Mouse (Mus musculus) hindbrain, postnatal 0 days (tissue): Measurements from ENCODE around the gene Kmt2d. TPM values are rescaled to one million over a fixed set of nuclear protein-coding genes. Genes with fewer than 3 reads are reported as not detected.

Experiments
- ATAC-seq: fragments of 200-750 bp; cut with Nextera tagmentation; 2 replicates; pipeline ENCODE4 v1.8.0; 2017; ENCODE audit warnings: mild to moderate bottlenecking, moderate TSS enrichment, moderate library complexity
- DNase-seq: peaks from one replicate; pipeline ENCODE4 v3.0.0-alpha.2; 2015; ENCODE audit warnings: low spot score
- H3K27ac ChIP-seq: fragments of 300-500 bp; sonication (generic); 2 replicates; pipeline ENCODE4 v1.5.1; 2014; ENCODE audit warnings: mild to moderate bottlenecking
- H3K27me3 ChIP-seq: fragments of 300-500 bp; sonication (generic); 2 replicates; pipeline ENCODE4 v1.6.1; 2014; ENCODE audit warnings: low read length, mixed read lengths; ENCODE audit not compliant: insufficient read depth
- H3K36me3 ChIP-seq: fragments of 300-500 bp; sonication (generic); 2 replicates; pipeline ENCODE4 v1.6.1; 2014; ENCODE audit warnings: low read length, mixed read lengths; ENCODE audit not compliant: insufficient read depth
- H3K4me1 ChIP-seq: fragments of 300-500 bp; sonication (generic); 2 replicates; pipeline ENCODE4 v1.6.1; 2014; ENCODE audit warnings: antibody characterized with exemption, low read length, mixed read lengths; ENCODE audit not compliant: insufficient read depth
- H3K4me2 ChIP-seq: fragments of 300-500 bp; sonication (generic); 2 replicates; pipeline ENCODE4 v1.6.1; 2014; ENCODE audit warnings: low read depth, mild to moderate bottlenecking, low read length, moderate library complexity, mixed read lengths
- H3K4me3 ChIP-seq: fragments of 300-500 bp; sonication (generic); 2 replicates; pipeline ENCODE4 v1.5.1; 2014; ENCODE audit warnings: low read length
- H3K9ac ChIP-seq: fragments of 300-500 bp; sonication (generic); replicated peaks from 2 replicates; pipeline ENCODE4 v1.6.1; 2014; ENCODE audit warnings: mild to moderate bottlenecking, low read length, moderate library complexity, mixed read lengths
- H3K9me3 ChIP-seq: fragments of 300-500 bp; sonication (generic); 2 replicates; pipeline ENCODE4 v1.6.1; 2016; ENCODE audit warnings: low read length, mixed read lengths
- CTCF ChIP-seq: IDR thresholded peaks from 2 replicates; pipeline ENCODE4 v1.5.1; 2016; ENCODE audit warnings: antibody characterized with exemption, control low read depth, low read depth
- WGBS: fragments of 180-500 bp; shearing (Covaris S2); extraction: QIAGEN DNeasy Blood & Tissue Kit; methylation state at CpG from one replicate; pipeline ENCODE4 v1.1.7; 2014; 5-methylcytosine and 5-hydroxymethylcytosine counted together
- polyA plus RNA-seq: library from polyadenylated mRNA; unstranded; fragments of >200 nt; fragmentation: Nextera tagmentation; extraction: Ambion mirVana; gene quantifications from 2 replicates; pipeline ENCODE4 v1.2.1, GENCODE M21; 2015
- total RNA-seq: library from RNA; depleted of rRNA; stranded (reverse); fragments of >200 nt; gene quantifications from 2 replicates; pipeline ENCODE4 v1.2.3, GENCODE M21; 2014; rRNA removed

Gene Kmt2d
- total and polyA plus RNA-seq, 2 experiments from 2014 or later: 7.4 to 27.7 TPM

DNA sequence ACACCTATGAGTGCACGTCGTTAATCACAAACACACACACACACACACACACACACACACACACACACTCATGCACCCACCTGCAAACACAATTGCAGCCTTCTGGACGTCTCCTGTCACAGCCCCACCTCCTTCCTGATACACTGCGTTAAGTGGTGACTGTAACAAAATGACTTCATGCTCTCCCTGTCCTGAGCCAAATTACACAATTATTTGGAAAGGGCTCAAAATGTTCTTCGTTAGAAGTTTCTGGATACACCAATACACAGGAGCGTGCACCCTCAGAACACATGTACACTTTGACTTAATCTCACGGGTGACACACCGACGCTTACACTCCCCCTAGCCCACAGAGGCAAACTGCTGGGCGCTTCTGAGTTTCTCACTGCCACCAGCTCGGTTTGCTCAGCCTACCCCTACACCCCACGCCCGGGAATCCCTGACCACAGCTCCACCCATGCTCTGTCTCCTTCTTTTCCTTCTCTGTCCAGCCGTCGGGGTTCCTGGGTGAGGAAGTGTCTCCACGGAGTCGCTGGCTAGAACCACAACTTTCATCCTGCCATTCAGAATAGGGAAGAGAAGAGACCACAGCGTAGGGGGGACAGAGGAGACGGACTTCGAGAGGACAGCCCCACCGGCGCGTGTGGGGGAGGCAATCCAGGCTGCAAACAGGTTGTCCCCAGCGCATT is 81.9 kb downstream of the Kmt2d start:
- no peak overlapping the region for H3K27ac ChIP-seq
- peak overlapping the region; percentile 3; the same call in 1 of the 2 replicates for H3K4me3 ChIP-seq
- H3K27me3 ChIP-seq: peaks cover 58% of the 10 kb centered on the region
- DNase-seq: no peak
- H3K9me3 ChIP-seq: no peaks in the 10 kb centered on the region
- H3K9ac ChIP-seq: no peak overlapping the region
- TF ChIP-seq CTCF: no peak; the same call in 1 of the 2 replicates
- H3K4me2 ChIP-seq: no peak overlapping the region
- 0 out of 2 replicates have a peak, but pooled peaks cover 7% of the 10 kb centered on the region for H3K4me1 ChIP-seq
- H3K36me3 ChIP-seq: no peaks in the 10 kb centered on the region
- ATAC-seq: no peak
- WGBS: 10% methylated on average over 24 of the region's 24 CpGs

DNA sequence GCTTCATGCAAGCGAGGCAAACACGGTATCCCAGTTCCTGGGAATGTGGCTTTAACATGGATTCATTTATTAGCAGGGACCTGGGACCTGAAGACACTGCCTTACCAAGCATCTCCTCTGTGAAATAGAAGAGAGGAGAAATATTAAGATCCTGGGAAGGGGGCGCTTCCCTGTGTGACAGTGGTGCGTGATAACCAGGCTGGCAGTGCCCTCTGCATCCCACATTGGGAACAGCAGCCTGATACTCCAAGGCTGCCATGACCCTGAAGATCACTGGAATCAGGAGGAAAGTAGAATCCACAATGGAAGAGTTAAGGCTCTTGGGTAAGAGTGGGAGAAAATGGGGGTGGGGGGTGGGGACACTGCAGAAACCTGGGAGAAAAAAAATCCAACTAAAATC is 83.1 kb downstream of the Kmt2d start:
- Histone ChIP-seq H3K27me3 (peaks cover 48% of the 10 kb centered on the region), H3K4me1 (0 out of 2 replicates have a peak, but pooled peaks cover 7% of the 10 kb centered on the region), H3K36me3 (no peaks in the 10 kb centered on the region), H3K27ac (no peak overlapping the region), H3K4me3 (no peak overlapping the region), H3K9ac (no peak overlapping the region), H3K4me2 (no peak overlapping the region), H3K9me3 (no peaks in the 10 kb centered on the region)
- TF ChIP-seq CTCF: peak; percentile 84
- 32% methylated on average over 4 of the region's 4 CpGs for WGBS
- ATAC-seq (peak; percentile 55), DNase-seq (peak; percentile 79)

GRCm38 (mm10) chr15:98785744-98786143 is 85.3 kb downstream of the Kmt2d start:
- ATAC-seq (no peak), DNase-seq (peak; percentile 51)
- Histone ChIP-seq H3K36me3 (no peaks in the 10 kb centered on the region), H3K4me3 (no peak overlapping the region), H3K9me3 (no peaks in the 10 kb centered on the region), H3K27ac (no peak overlapping the region), H3K4me1 (0 out of 2 replicates have a peak, but pooled peaks cover under 1% of the 10 kb centered on the region), H3K27me3 (peaks cover 36% of the 10 kb centered on the region), H3K4me2 (no peak overlapping the region), H3K9ac (no peak overlapping the region)
- WGBS: 45% methylated on average over 7 of the region's 7 CpGs
- peak; percentile 73 for TF ChIP-seq CTCF

Other genes with a start within 250 kb of the Kmt2d start
- 166 and 183 TPM in 2 replicates for gene Cacnb3, start 240.4 kb downstream of the Kmt2d start, total RNA-seq
- gene Cacnb3, start 240.4 kb downstream of the Kmt2d start, polyA plus RNA-seq: 75.0 and 83.1 TPM in 2 replicates
- gene Ddx23, start 208.3 kb downstream of the Kmt2d start, total RNA-seq: 52.9 and 68.7 TPM in 2 replicates
- gene Ddx23, start 208.3 kb downstream of the Kmt2d start, polyA plus RNA-seq: 20.1 and 23.4 TPM in 2 replicates
- gene Rnd1, start 193.7 kb downstream of the Kmt2d start, total RNA-seq: 22.3 and 26.7 TPM in 2 replicates
- gene Rnd1, start 193.7 kb downstream of the Kmt2d start, polyA plus RNA-seq: 16.2 and 16.3 TPM in 2 replicates
- gene Ccdc65, start 163.0 kb downstream of the Kmt2d start, total RNA-seq: 2.6 and 3.7 TPM in 2 replicates
- 7.7 and 10.4 TPM in 2 replicates for gene Ccdc65, start 163.0 kb downstream of the Kmt2d start, polyA plus RNA-seq
- gene Fkbp11, start 143.0 kb downstream of the Kmt2d start, total RNA-seq: 6.4 and 10.6 TPM in 2 replicates
- 5.0 and 6.6 TPM in 2 replicates for gene Fkbp11, start 143.0 kb downstream of the Kmt2d start, polyA plus RNA-seq
- 127 TPM in 2 replicates for gene Arf3, start 108.0 kb downstream of the Kmt2d start, total RNA-seq
- 80.7 and 92.9 TPM in 2 replicates for gene Arf3, start 108.0 kb downstream of the Kmt2d start, polyA plus RNA-seq
- 1.4 and 4.5 TPM in 2 replicates for gene Wnt10b, start 93.1 kb downstream of the Kmt2d start, total RNA-seq
- gene Wnt10b, start 93.1 kb downstream of the Kmt2d start, polyA plus RNA-seq: 0.29 TPM in 1 of 2 replicates, not detected in the other
- gene Wnt1, start 81.3 kb downstream of the Kmt2d start, total RNA-seq: 0.05 TPM in 1 of 2 replicates, not detected in the other
- 0.52 and 0.59 TPM in 2 replicates for gene Wnt1, start 81.3 kb downstream of the Kmt2d start, polyA plus RNA-seq
- 2.7 and 6.5 TPM in 2 replicates for gene Ddn, start 61.7 kb downstream of the Kmt2d start, total RNA-seq
- 0.45 and 0.64 TPM in 2 replicates for gene Ddn, start 61.7 kb downstream of the Kmt2d start, polyA plus RNA-seq
- 62.4 and 99.4 TPM in 2 replicates for gene Prkag1, start 39.7 kb downstream of the Kmt2d start, total RNA-seq
- 61.1 and 62.3 TPM in 2 replicates for gene Prkag1, start 39.7 kb downstream of the Kmt2d start, polyA plus RNA-seq
- 5.8 and 10.2 TPM in 2 replicates for gene Rhebl1, start 23.3 kb upstream of the Kmt2d start, total RNA-seq
- 25.7 and 26.7 TPM in 2 replicates for gene Rhebl1, start 23.3 kb upstream of the Kmt2d start, polyA plus RNA-seq
- 0.29 and 0.68 TPM in 2 replicates for gene Dhh, start 27.3 kb upstream of the Kmt2d start, total RNA-seq
- gene Dhh, start 27.3 kb upstream of the Kmt2d start, polyA plus RNA-seq: 0.85 and 1.0 TPM in 2 replicates
- gene Lmbr1l, start 47.0 kb upstream of the Kmt2d start, total RNA-seq: 28.7 and 51.0 TPM in 2 replicates
- 20.0 and 20.9 TPM in 2 replicates for gene Lmbr1l, start 47.0 kb upstream of the Kmt2d start, polyA plus RNA-seq
- 3,512 and 3,813 TPM in 2 replicates for gene Tuba1b, start 63.4 kb upstream of the Kmt2d start, total RNA-seq
- 1,613 and 1,711 TPM in 2 replicates for gene Tuba1b, start 63.4 kb upstream of the Kmt2d start, polyA plus RNA-seq
- gene Gm49450, start 82.3 kb upstream of the Kmt2d start, total RNA-seq: 1,661 and 1,767 TPM in 2 replicates
- not detected in 2 replicates for gene Gm49450, start 82.3 kb upstream of the Kmt2d start, polyA plus RNA-seq
- 18,723 and 19,179 TPM in 2 replicates for gene Tuba1a, start 82.5 kb upstream of the Kmt2d start, total RNA-seq
- gene Tuba1a, start 82.5 kb upstream of the Kmt2d start, polyA plus RNA-seq: 11,647 and 12,500 TPM in 2 replicates
- 43.8 and 58.3 TPM in 2 replicates for gene Tuba1c, start 158.7 kb upstream of the Kmt2d start, total RNA-seq
- gene Tuba1c, start 158.7 kb upstream of the Kmt2d start, polyA plus RNA-seq: 24.0 and 24.2 TPM in 2 replicates
- gene Prph, start 184.0 kb upstream of the Kmt2d start, total RNA-seq: 62.6 and 70.9 TPM in 2 replicates
- 50.0 and 53.5 TPM in 2 replicates for gene Prph, start 184.0 kb upstream of the Kmt2d start, polyA plus RNA-seq
- gene Troap, start 203.4 kb upstream of the Kmt2d start, total RNA-seq: 4.3 and 10.5 TPM in 2 replicates
- 4.5 and 6.4 TPM in 2 replicates for gene Troap, start 203.4 kb upstream of the Kmt2d start, polyA plus RNA-seq
- 8.6 and 11.9 TPM in 2 replicates for gene C1ql4, start 216.6 kb upstream of the Kmt2d start, total RNA-seq
- 4.3 and 5.7 TPM in 2 replicates for gene C1ql4, start 216.6 kb upstream of the Kmt2d start, polyA plus RNA-seq
- gene Dnajc22, start 222.0 kb upstream of the Kmt2d start, total RNA-seq: 0.68 and 0.99 TPM in 2 replicates
- 0.45 and 0.48 TPM in 2 replicates for gene Dnajc22, start 222.0 kb upstream of the Kmt2d start, polyA plus RNA-seq